Mouse (Mus musculus): Measurements from ENCODE around the gene Tia1. TPM values are rescaled to one million over a fixed set of nuclear protein-coding genes. Genes with fewer than 3 reads are reported as not detected.

Tia1 gene
- polyA plus RNA-seq, 1 experiment: 331 TPM

DNA sequence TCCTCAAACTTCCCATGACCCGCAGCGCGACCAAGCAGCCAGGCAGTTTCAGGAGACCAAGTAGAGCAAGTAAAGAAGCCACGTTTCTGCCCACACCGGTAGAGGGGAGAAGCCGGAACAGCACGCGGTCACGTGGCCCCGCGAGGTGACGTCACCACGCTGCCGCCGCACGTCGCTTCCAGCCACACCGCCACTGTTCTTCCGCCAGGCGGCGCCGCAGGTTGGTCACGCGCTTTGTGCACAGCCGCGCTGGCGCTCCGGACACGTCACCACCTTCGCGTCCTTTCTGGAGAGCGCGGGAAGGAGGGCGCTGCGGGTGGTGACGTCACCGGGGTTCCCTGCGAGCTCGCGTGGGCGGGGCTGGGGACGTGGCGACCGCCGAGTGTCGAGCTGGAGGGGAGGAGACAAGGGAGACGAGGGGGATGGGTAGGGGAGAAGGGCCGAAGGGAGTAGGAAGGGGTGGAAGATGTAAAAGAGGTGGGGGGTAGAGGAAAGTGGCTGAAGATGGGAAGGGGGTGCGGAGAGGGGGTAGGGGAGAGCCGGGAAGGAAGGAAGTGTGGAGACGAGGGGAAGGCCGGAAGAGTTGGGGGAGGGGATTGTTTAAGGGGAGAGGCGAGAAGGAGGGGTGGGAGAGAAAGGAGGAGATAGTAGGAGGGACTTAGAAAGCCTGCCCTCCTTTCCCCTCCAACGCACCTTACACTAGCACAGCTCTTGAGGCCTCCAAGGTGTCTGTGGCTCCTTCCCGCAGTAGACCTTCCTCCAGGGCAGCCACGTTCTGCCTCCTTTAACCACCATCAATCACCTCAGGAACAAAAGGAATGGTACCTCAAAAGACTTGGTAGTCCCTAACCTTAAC, 68.3 kb downstream of the Tia1 start:
- DNase-seq (ENCODE audit: low read depth): peak; percentile 100
- TF ChIP-seq POLR2A (IDR thresholded peaks at IDR 0.05; ENCODE audit: borderline replicate concordance, extremely low read depth, insufficient read depth, insufficient read length, poor library complexity, severe bottlenecking): peak; percentile 33; the same call in 1 of the 2 replicates
- TF ChIP-seq CTCF (IDR thresholded peaks at IDR 0.05; ENCODE audit: borderline replicate concordance, extremely low read depth, insufficient read depth, insufficient read length): peak; percentile 92

DNA sequence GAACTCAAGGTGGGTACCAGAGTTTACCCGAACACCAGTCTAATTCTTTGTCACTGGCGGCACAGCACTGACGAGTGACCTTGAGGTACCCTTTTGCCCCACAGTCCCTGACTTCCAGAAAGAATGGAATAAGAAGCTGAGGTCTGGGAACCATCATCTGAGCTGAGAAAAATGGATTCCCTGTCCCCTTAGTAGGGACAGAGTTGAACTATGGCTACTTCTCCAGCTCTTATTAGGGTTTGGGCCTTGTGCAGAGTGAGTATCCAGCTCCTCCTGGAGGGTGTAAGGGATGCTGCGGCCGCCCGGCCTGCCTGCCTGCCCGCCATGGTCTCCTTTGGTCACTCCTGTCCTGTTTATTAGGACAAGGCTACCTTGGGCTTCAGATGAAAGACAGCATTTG, 69.1 kb downstream of the Tia1 start:
- DNase-seq (ENCODE audit: low read depth): no peak
- TF ChIP-seq CTCF (IDR thresholded peaks at IDR 0.05; ENCODE audit: borderline replicate concordance, extremely low read depth, insufficient read depth, insufficient read length) (no peak), POLR2A (IDR thresholded peaks at IDR 0.05; ENCODE audit: borderline replicate concordance, extremely low read depth, insufficient read depth, insufficient read length, poor library complexity, severe bottlenecking) (no peak)

DNA sequence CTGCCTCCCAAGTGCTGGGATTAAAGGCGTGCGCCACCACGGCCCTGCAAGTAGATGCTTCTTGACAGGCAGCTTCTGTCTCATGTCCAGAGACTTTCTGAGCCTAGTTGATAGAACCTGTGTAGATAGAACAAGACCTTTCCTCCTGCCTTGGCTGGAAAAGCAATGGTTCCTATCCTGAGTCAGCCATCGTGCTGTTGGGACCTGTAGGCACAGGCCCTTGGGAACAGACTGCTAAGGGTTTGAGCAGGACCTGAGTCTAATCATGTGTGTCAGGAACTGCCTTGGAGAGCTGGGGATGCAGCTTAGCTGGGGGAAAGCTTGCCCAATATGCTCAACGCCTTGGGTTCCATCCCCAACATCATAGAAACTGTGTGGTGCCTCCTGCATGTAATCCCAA, 70.1 kb downstream of the Tia1 start:
- no peak for DNase-seq (ENCODE audit: low read depth)
- TF ChIP-seq CTCF (IDR thresholded peaks at IDR 0.05; ENCODE audit: borderline replicate concordance, extremely low read depth, insufficient read depth, insufficient read length) (no peak), POLR2A (IDR thresholded peaks at IDR 0.05; ENCODE audit: borderline replicate concordance, extremely low read depth, insufficient read depth, insufficient read length, poor library complexity, severe bottlenecking) (no peak)

GRCm38 (mm10) chr6:86474646-86475181, 70.7 kb downstream of the Tia1 start:
- DNase-seq (ENCODE audit: low read depth): no peak
- TF ChIP-seq CTCF (IDR thresholded peaks at IDR 0.05; ENCODE audit: borderline replicate concordance, extremely low read depth, insufficient read depth, insufficient read length) (no peak), POLR2A (IDR thresholded peaks at IDR 0.05; ENCODE audit: borderline replicate concordance, extremely low read depth, insufficient read depth, insufficient read length, poor library complexity, severe bottlenecking) (no peak)

DNA sequence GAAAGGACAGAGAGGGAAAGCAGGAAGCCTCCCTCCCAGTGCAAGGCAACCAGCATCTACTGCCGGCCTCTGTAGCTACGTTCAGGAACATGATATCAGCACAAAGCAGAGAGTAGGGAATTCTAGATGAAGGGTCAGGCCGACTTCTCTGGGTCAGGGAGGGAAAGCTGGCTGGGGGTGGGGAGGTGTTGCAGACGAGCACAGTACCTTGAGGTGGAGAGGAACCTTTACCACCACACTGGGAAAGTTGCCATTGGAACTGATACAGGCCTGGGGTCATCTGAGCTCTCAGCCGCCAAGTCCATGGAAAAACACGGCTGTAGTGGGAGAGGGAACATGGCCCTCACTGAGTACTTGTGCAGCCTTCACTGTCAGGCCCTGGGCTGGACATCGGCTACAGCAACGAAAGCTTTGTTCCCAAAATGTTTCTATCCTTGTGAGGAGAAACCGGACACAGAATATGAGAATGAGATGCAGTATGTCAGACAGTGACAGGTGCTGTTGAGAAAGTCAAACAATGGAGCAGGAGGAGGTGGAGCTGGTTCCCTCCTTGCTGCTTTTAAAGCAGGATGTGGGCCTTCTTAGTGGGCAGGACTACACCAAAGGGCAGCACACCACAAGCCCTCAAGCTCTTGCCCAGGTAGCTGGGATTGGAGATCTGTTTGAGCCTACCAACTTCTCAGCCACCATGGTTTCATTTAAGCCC, 71.6 kb downstream of the Tia1 start:
- TF ChIP-seq CTCF (IDR thresholded peaks at IDR 0.05; ENCODE audit: borderline replicate concordance, extremely low read depth, insufficient read depth, insufficient read length): no peak
- DNase-seq (ENCODE audit: low read depth): no peak

- TF ChIP-seq POLR2A (IDR thresholded peaks at IDR 0.05; ENCODE audit: borderline replicate concordance, extremely low read depth, insufficient read depth, insufficient read length, poor library complexity, severe bottlenecking) (no peak), CTCF (IDR thresholded peaks at IDR 0.05; ENCODE audit: borderline replicate concordance, extremely low read depth, insufficient read depth, insufficient read length) (no peak)
Measured at GRCm38 (mm10) chr6:86476931-86477330, 72.9 kb downstream of the Tia1 start.

DNA sequence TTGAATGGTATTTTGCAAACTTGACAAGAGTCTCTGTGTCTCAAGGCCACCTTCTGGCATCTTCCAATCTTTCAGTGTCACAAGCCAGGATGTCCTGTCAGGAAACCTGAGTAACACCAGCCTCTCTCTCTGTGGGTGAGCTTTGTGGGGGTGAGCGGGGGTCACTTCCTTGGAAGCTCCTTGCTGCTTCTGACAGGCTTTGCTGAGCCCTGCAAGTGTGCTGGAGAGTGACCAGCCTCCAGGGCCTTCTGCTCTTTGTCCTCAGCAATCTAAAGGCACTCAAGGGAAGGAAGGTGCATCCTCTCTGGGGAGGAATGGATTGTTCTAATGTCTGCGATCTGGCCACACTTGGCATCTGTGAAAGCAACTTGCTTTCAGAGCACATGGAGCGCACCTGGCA, 75.3 kb downstream of the Tia1 start:
- TF ChIP-seq CTCF (IDR thresholded peaks at IDR 0.05; ENCODE audit: borderline replicate concordance, extremely low read depth, insufficient read depth, insufficient read length) (no peak), POLR2A (IDR thresholded peaks at IDR 0.05; ENCODE audit: borderline replicate concordance, extremely low read depth, insufficient read depth, insufficient read length, poor library complexity, severe bottlenecking) (no peak)

More at GRCm38 (mm10) chr6:86476931-86477330, 72.9 kb downstream of the Tia1 start:
- no peak for DNase-seq (ENCODE audit: low read depth)

GRCm38 (mm10) chr6:86479816-86480188, 75.8 kb downstream of the Tia1 start:
- TF ChIP-seq CTCF (IDR thresholded peaks at IDR 0.05; ENCODE audit: borderline replicate concordance, extremely low read depth, insufficient read depth, insufficient read length) (no peak), POLR2A (IDR thresholded peaks at IDR 0.05; ENCODE audit: borderline replicate concordance, extremely low read depth, insufficient read depth, insufficient read length, poor library complexity, severe bottlenecking) (no peak)

More for the DNA sequence above, 75.3 kb downstream of the Tia1 start:
- no peak for DNase-seq (ENCODE audit: low read depth)

DNA sequence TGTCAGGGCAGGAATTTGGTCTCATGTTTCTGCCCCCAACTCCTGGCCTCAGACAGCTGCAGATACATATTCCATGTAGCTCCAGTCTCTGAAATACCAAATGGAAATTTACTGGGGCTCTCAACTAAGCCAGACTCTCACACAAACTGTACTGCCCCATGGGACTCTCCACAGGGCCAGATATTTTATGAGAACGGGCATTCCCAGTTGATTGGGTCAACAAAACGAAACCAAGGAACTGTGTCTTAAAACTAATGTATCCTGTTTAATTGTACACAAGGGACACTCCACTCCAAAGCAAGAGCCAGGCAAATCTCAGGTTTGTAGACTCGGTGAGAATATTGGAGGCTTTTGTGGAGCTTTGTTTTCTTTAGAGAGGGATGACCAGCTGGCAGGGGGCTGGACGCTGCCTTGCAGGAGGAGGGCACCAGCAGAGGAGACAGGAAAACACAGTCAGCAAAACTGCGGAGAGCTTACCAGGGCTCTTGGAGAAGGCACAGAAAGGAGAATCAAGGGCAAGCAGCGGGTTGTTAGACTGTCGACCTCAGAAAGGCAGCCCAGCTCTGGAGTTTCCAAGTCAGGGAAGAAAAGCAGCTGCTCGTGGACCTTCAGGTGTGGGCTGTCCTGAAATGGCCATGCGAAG, 76.3 kb downstream of the Tia1 start:
- TF ChIP-seq POLR2A (IDR thresholded peaks at IDR 0.05; ENCODE audit: borderline replicate concordance, extremely low read depth, insufficient read depth, insufficient read length, poor library complexity, severe bottlenecking) (no peak), CTCF (IDR thresholded peaks at IDR 0.05; ENCODE audit: borderline replicate concordance, extremely low read depth, insufficient read depth, insufficient read length) (no peak)
- DNase-seq (ENCODE audit: low read depth): no peak

More at GRCm38 (mm10) chr6:86479816-86480188, 75.8 kb downstream of the Tia1 start:
- DNase-seq (ENCODE audit: low read depth): no peak

- no peak for DNase-seq (ENCODE audit: low read depth)
- TF ChIP-seq POLR2A (IDR thresholded peaks at IDR 0.05; ENCODE audit: borderline replicate concordance, extremely low read depth, insufficient read depth, insufficient read length, poor library complexity, severe bottlenecking) (no peak), CTCF (IDR thresholded peaks at IDR 0.05; ENCODE audit: borderline replicate concordance, extremely low read depth, insufficient read depth, insufficient read length) (no peak)
Measured at GRCm38 (mm10) chr6:86481871-86482270, 77.9 kb downstream of the Tia1 start.

Other genes starting within 250 kb of the Tia1 start
- gene Tgfa, start 209.0 kb upstream of the Tia1 start, polyA plus RNA-seq (2012; rRNA removed): 5.3 and 10.0 TPM in 2 replicates
- gene Fam136a, start 38.6 kb upstream of the Tia1 start, polyA plus RNA-seq (2012; rRNA removed): 56.5 and 58.2 TPM in 2 replicates
- 175 and 203 TPM in 2 replicates for gene Snrpg, start 32.9 kb upstream of the Tia1 start, polyA plus RNA-seq (2012; rRNA removed)
- gene Pcyox1, start 7.1 kb upstream of the Tia1 start, polyA plus RNA-seq (2012; rRNA removed): 71.4 and 72.1 TPM in 2 replicates
- gene Gm44790, start 22.4 kb downstream of the Tia1 start, polyA plus RNA-seq (2012; rRNA removed): 1.9 and 2.9 TPM in 2 replicates
- gene C87436, start 34.2 kb downstream of the Tia1 start, polyA plus RNA-seq (2012; rRNA removed): 18.0 and 21.2 TPM in 2 replicates
- 240 and 297 TPM in 2 replicates for gene Pcbp1, start 122.1 kb downstream of the Tia1 start, polyA plus RNA-seq (2012; rRNA removed)
- gene Asprv1, start 223.9 kb downstream of the Tia1 start, polyA plus RNA-seq (2012; rRNA removed): 2.0 and 3.3 TPM in 2 replicates

Data from brain, embryonic 14.5 days (tissue).